Mouse (Mus musculus): ENCODE measurements around the gene St3gal4.
A peak's percentile ranks its signal among the peaks of the same experiment; 100 is the strongest.

Gene St3gal4

DNA sequence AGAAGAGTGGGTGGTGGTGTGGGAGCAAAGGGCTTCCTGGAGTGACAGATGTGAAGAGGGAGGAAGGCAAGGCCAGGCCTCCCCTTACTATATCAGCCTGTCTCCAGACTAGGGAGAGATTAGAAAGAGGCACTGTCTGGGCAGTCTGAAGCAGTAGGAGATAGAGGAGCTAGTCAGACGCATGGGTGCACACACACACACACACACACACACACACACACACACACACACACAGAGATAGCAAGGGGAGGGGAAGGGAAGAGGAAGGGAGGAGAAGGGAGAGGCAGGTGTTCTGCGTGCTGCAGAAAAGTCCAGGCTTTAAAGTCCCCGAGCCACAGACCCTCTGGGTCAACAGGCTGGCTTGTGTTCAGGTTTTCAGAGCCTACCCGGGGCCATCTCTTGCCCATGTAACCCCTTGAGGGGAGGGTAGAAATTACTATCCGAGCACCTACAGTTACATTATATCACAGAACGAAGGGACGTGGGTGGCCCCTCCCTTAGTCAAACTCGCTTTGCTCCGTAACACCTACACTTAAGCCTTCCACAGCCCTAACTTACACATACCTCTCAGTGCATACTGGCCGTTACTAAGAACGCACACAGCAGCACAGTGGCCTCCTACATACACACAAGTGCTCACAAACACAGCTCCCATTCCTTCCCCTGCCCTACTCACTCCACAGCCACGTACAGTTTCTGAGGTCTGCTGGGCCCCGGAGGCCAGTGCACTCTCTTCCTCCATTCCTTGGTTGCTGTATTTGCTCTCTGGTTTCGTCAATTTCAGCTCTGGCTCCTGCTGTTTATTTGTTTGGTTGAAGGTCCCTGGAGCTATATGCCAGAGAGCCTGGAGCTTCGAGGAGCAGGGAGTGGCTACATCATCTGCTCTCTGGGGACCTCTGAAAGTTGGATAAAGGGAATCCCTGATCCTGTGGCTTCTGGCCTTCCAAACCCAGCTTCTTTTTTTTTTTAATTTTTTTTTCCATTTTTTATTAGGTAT, 12.9 kb downstream of the St3gal4 start:
- no peak for DNase-seq

DNA sequence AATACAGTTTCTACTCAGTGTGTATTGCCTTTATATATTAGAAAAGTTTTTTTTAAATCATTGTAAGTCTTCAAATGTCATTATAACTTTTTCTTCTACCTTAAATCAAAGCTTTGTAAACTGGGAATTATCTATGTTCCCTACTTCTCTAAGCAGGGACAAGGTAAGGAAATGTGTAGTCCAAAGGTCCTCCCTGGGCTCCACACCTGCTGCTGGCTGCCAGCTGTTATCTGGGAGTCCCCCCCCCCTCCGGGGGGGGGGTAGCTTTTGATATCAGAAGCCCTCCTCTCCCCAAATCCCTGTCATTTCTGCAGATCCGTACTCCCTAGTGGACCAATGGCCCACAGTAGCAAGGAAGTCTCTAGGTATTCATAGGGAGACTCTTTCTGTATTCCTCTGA, 13.6 kb downstream of the St3gal4 start:
- no peak for DNase-seq

DNA sequence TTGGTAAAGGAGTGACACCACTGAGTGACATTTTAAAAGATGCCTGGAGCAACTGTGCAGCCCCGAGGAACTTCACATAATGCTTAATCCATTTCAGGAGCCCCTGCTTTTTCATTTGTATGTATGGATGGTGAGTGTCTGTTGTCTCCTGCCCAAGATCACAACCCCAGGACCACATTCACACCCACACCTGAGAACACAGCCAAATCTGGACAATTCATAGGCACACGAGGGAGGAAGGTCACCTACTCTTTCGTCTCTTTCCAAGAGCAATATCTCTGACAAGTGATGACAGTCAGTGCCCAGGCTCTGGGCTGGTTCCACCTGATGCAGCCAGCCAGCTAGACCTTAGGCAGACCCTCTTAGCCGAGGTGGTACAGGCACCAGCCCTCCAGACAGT, 14.4 kb downstream of the St3gal4 start:
- DNase-seq = no peak

DNA sequence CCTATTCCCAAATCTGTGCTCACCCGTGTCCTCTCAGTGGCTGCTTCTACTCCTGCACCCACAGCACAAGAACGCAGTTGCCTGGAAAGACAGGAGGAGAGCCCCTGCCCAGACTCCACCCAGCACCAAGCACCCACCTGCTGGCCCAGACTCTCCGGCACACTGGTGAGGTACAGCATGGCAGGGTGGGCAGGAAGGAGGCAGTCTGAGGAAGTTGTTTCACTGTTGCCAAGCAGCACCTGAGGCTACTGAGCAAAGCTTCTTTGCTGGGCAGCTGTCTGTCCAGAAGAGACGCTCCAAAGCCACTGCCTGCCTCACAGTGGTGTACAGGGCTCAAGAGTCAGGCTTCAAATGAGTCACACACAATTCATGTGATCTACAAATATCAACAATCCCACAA, 20.3 kb downstream of the St3gal4 start:
- DNase-seq = no peak

DNA sequence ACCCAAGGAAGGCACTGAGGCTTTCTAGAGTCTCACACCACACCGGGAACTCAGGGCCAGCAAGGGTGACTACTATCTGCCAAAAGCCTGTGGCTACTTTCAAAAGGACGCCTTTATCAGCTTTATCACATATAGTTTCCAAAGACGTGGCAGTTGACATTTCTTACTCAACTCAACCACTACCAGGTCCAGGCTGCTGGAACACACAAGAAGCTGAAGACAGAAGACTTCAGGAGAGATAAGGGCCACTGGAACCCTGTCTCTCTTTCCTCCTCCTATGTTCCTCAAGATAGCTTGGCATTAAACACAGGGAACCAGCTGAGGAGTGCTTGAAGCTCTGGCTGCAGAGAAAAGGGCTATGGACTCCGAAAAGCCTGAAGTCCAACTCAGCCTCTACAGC, 21.2 kb downstream of the St3gal4 start:
- no peak for DNase-seq

DNA sequence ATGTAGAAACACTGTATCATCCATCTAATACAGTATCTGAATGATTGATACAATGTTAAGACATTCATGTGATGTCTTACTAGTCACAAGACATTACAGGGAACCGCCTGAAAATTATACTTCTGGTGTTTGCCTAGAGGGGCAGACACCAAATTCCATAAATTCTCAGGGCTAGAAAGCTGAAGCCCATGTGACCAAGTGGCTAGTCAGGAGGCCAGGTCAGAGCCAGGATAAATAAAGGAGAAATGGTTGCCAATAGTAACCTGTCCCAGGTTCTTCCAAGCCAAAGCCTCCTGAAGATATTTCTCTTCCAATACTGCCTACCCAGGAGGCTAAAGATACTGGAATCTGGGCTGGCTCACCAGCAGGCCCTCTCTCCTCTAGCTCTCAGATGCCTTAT, 23.3 kb downstream of the St3gal4 start:
- DNase-seq = no peak

DNA sequence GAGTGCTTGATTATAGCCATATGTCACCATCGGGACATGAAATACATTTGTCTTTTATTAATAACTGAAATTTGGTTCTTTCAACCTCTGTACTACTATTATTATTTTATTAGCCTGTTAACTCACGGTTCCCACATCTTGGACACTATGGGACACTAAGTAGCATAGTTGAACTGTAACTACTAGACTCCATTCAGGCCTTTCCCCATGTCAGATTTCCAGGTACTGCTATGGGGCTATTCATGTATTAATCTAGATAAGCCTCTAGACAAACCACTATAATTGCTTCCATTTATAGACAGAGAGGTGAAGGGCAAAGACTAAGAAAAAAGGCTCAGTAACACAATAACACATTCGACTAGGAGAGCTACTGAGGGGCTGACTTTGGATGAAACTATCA, 25.7 kb downstream of the St3gal4 start:
- no peak for DNase-seq

DNA sequence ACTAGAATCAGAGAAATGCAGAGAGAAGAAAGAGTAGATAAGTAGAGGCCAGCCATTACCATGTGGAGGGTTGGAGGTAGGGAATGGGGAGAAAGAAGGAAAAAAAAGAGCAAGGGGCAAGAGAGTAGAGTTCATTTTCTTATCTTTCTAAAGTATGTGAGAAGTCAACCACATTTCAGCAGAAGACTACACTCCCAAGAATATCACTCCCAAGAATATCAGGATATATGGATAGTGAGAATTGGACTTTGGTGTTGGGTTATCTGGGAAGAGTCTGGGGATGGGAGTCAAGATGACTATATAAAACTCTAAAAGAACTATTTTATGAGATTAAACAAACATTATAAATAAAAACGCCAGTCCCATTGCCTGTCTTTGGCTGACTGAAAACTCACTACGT, 26.2 kb downstream of the St3gal4 start:
- no peak for DNase-seq

DNA sequence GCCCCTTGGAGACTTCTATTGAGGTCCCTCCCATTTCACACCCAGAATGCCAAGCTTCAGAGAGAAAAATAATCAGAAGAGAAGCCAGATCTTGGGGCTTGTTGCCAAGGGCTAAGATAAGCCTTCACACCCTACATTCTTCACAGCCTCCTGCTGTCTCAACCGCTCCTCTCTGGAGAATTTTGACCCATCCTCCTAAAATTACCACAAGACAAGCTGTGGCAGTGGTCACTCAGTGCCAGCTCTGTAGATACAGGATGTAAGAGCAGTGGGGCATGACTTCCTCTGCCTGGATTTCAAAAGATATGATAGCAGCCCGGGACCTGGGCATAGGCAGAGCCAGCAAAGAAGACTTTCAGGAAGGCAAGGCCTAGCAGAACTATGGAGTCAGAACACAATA, 57.6 kb downstream of the St3gal4 start:
- DNase-seq = no peak

DNA sequence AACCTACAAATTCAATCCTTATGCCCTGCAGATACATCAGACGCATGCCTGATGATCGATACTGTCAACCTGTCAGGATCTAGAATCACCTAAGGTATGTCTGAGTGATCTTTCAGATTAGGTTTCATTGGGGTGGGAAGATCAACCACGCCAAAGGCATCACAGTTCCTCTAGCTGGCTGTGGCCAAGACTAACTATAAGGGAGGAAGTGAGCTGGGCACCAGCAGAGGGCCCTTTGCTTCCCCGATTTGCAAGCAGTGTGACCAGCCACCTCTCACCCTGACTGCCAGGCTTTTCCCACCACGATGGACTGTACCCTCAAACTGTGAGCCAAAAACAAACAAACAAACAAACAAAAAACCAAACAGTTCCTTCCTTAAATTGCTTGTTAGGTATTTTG, 59.2 kb downstream of the St3gal4 start:
- DNase-seq = no peak

DNA sequence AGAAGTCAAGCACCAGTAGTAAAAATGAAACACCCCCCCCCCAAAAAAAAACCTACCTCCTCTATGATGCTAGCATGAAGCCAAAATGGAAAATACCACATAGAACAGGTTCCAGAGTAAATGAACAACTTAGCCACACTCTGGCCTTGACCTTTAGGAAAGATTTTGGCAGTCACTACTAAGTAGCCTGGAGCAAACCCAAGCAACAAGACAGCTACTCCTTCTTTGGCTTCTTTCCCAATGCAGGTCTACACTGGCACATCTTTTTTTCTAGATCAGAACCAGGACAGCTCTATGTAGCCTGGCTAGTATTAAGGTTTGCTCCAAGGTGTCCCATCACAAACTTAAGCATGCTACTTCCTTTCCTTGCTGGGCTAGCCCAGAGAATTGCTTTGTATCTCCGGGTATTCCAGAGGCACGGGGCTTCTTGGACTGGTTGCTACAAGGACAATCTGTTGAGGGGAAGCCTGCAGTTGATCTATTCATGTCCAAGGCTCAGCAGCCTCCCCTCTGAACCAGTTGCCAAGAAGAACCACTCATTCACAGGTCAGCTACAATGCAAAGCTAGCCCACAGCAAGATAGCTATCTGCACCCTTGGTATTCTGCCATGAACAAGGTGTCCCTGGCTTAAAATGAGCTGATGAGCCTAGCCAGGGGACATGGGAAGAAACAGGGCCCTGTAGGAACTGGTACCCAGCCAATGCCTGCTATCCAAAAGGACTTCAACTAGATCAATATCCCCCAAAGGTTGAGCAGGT, 60.3 kb downstream of the St3gal4 start:
- peak; percentile 22 for DNase-seq

DNA sequence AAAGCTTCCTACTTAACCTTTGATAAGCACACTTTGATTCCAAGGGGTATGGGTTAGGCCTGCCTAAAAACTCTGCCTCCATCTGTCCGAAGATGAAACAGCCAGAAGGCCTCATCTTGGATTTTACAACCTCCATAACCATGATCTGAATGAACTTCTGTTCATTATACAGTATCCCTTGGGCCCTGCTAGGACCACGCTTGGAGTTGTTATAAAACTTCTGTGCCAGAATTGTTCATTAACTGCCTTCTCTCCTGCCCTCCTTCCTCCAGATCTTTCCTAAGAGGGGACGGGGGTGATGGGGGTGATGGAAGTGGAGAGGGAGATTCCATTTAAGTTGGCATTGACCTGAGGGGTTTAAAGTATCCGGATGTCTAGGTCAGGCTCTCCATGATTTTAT, 60.9 kb downstream of the St3gal4 start:
- DNase-seq = no peak

DNA sequence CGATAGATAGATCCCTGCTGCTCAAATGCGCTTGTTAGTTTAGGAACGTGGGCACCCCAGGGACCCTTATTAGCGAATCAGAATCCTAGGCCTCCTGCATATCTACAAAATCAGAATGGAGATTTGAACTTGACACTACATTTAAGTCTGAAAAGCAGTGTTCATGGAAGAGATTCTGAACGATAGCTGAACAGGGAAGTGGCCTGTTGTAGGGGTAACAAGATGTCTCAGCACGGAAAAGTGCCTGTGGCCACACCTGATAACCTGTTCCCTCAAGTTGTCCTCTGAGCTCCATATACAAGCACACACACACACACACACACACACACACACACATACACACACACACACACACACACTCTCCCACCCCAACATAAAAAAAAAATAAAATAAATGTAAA, 61.4 kb downstream of the St3gal4 start:
- no peak for DNase-seq

DNA sequence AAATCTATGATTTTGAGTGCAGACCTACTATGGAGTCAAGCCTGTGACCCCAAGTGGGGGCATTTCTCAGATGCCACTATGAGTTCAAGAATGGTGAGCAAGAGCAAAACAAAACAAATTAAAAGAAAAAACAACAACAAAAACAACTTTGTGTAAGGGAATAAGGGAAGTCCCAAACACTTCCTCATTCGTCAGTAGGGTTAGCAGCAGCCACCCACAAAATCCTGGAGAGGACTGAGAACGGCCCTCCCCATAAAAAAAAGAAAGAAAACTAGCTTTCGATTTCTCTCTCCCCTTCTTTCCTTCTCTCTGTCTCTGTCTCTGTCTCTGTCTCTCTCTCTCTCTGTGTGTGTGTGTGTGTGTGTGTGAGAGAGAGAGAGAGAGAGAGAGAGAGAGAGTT, 62.5 kb downstream of the St3gal4 start:
- DNase-seq = no peak

DNA sequence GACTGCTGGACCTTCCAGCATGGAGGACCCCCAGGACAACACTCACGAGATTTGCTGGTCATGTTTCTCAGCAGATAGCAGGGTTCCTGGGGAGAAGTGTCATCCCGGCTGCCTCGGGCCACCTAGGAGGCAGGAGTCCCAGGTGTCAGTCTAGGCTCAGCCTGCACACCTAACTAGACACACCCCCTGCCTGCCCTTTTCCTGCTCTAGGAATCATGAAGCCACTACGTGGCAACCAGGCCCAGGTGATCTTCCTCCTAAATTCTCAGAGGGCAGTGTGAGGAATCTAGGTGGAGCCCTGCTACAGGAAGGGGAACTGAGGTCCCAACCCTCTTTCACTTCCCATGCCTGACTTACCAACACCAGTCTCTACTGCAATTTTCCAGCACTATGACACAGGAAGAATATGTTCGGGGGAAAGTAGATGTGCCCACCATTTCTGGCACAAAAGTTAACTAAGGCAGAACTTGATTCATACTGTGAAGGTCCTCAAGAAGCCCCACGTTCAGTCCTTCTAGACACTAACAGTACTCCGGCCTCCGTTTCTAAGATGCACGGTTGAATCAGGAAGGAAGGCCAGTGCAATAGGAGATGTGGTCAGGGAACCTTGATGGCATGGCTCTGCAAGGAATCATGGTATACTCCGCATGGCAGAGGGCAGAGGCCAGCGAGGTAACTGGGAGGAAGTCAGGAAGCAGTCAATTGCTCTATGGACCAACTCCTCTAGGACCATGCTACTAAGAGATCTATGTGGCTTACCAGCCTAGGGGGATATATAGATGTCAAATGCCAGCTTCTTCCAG, 63.3 kb downstream of the St3gal4 start:
- no peak for DNase-seq

DNA sequence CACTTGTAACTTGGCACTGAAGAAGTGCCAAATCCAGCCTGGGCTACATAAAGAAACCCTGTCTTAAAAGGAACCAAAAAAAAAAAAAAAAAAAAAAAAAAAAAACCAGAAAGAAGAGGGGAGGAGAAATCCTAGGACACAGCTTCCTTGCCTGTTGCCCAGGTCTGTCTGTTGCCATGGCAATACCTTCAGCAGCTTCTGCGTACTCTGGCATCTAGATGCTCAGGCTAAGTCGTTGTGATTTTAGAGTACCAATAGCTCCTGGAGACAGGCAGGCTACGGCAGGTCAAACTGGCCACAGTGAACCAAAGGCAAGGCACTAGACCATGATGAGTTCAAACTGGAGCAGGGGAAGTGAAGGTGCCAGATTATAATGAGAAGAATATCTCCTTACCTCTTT, 65.4 kb downstream of the St3gal4 start:
- DNase-seq = no peak

DNA sequence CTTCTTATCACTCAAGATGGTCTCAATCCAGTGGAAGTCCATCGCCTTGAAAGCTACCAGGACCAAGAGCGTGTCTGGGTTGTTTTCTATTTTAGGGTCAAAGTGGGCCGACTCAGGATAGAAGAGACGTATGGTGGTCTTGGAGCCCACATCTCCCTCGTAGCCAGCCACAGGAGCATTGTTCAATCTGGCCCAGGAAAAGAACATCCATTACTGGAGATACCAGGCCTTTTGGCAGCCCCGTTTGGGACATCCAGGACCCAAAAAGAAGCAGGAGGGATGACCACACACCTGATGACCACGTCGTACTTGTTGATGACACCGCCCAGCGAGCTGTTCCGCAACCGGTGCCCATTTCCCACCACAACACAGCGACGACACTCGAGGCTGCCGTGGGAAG, 66.0 kb downstream of the St3gal4 start:
- no peak for DNase-seq

DNA sequence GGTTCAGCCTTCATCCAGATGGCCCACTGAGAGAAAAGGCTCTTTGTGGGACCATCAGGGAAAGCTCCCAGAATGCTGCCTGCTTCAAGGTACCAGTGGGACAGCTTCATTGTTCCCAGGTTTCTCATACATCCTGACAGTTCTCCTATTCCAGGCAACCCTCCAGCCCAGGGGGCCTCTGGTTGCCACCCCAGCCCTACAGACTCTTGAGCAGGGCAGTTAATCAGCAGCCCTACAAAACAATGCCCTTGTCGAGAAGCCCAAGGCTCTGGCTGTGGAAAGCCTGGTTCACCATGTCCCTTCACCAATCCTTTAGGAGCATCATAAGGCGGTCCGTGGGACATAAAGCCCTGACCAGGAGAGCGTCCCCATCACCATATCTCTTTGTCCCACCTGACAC, 66.4 kb downstream of the St3gal4 start:
- DNase-seq = no peak

DNA sequence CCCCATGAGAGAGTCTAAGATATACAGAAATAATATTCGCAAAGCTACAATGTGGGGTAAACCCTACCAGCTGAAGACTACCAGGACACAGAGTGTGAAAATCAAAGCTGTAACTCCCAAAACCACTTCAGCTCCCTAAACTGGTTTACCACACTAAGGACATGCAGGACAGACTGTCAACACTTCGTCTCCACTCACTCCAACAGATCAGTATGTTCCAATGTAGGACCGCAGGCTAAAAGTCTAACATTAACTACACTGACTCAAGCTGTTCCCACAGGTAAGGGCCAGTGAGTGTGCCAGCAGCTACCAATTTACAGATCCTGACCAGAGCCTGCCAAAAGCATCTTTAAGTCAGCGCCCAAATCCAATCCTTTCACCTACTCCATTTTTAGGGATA, 67.4 kb downstream of the St3gal4 start:
- DNase-seq = no peak

DNA sequence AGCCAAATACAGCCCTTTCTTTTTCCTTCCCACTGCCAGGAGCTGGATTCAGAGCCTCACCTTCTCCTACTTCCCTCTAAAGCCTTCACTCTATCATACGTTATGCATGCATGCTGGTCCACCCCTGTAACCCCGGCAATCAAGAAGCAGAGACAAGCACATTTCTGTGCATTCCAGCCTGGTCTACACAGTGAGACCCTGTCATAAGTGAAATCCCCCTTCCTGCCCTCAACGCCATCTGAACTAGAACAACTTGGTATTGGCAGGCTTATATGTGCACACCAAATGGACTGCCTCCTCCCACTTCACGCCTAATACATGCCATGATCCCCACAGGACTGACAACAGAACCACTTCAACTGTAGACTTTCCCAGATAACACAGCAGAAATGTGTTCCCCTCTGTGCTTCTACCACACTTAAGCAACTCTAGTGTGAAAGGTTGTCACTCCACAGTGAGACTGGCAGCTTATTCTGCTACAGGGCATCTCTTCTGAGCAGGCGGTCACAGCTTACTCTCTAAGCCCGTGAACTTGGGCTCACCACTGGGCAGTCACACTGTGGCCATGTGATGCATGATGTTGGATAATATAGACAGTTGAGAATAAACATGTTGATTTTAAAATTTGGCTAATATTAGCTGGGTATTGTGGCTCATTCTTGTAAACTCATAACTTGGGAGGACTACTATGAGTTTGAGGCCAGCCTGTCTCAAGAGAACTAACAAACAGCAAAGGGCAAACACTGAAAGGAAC, 68.2 kb downstream of the St3gal4 start:
- no peak for DNase-seq

DNA sequence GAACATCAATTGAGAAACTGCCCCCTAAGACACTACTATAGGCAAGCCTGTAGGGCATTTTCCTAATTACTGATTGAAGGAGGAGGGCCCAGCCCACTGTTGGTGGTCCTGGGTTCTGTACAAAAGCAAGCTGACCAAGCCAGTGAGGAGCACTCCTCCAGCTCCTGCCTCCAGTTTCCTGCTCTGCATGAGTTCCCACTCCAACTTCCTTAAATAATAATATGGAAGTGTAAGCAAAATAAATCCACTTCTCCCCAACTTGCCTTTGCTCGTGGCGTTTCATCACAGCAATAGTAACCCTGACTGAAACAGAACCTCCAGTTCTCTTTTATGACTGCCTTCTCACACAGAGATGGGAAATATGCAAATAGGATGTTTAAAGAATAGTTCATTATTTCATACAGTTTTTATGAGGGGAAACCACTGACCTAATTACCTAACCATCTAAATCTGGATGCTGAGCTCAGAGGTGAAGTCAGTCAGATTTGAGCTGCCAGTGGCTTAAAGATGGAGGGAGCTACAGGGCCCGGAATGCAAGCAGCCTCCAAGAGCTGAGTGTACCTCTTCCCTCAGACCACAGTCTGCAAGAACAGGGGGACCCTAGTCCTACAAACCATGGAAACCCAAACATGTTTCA, 69.1 kb downstream of the St3gal4 start:
- DNase-seq = no peak

DNA sequence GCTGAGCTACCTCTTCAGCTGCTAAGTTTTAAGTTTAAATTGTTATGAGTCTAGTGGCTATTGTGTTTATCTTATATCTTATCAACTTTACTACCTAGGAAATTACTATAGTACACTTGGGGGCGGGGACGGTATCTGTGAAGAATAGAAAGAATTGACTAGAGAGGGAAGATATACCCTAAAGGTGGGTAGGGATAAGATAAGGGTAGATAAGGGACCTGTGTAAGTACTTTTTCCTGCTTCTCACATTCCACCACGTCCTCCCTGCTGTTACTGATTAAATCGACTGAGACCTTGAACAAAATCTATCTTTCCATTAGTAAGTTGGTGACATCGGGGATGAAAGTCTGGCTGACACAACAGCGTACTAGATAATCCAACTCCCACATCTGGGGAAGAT, 70.6 kb downstream of the St3gal4 start:
- no peak for DNase-seq
